Mouse (Mus musculus) bone marrow, adult 2 months (tissue): ENCODE measurements around the gene Catsper4.

Experiments
- CTCF ChIP-seq: fragments of 200-500 bp; IDR thresholded peaks from 2 replicates; pipeline ENCODE4 v1.5.1; 2011; ENCODE audit warnings: low read length, control low read depth; ENCODE audit not compliant: control insufficient read depth, insufficient read depth
- POLR2A ChIP-seq: fragments of 200-500 bp; IDR thresholded peaks from 2 replicates; pipeline ENCODE4 v1.6.1; 2011; ENCODE audit warnings: low read depth, mild to moderate bottlenecking, control low read depth, low read length, borderline replicate concordance; ENCODE audit not compliant: control insufficient read depth

DNA sequence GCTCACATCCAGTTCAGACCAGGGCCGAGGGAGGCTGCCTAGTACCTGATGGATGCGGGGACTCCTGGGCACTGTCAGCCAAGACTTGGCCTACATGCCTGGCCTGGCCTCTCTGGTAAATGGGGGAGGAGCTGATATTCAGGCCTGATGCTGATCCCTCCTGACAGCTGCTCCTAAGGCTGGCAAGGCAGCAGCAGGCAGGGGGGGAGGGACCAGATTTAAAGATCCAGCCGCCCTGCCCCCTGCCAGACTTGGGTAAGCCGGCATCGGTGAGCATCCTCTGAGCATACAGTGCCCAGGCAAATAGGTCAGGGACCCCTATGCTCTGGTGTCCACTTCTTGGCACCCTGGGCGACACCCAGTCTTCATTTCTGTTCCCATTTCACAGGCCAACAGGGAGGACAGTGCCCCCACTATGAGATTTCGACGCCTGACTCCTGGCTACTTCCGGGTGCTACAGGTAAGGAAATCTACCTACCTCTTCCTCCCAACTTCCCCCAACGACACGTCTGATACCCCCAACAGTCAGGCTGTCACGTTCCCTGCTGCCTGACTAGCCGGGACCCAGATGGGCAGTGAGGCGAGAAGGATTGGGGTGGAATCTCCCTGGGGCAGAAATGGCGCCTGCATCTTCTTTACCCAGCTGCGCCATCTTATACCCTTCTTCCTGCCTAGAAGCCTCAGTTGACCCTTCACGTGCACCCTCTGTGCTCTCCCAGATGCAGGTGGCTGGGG is 16.5 kb upstream of the Catsper4 start, which contains the start of gene E130218I03Rik:
- no peak for TF ChIP-seq CTCF
- no peak for TF ChIP-seq POLR2A
